Mouse (Mus musculus) mesoderm, embryonic 11.5 days (tissue): ENCODE measurements at regions not wholly inside any gene's neighbourhood (a gene's known extent, or its start where the extent isn't known, plus 50 kb on each side); places are given as distances from the start of the nearest gene placed in this dataset.

ENCODE experiments used
- DNase-seq: peaks from one replicate; pipeline ENCODE4 v3.0.0-alpha.2; 2012; ENCODE audit warnings: low read depth, low spot score

DNA sequence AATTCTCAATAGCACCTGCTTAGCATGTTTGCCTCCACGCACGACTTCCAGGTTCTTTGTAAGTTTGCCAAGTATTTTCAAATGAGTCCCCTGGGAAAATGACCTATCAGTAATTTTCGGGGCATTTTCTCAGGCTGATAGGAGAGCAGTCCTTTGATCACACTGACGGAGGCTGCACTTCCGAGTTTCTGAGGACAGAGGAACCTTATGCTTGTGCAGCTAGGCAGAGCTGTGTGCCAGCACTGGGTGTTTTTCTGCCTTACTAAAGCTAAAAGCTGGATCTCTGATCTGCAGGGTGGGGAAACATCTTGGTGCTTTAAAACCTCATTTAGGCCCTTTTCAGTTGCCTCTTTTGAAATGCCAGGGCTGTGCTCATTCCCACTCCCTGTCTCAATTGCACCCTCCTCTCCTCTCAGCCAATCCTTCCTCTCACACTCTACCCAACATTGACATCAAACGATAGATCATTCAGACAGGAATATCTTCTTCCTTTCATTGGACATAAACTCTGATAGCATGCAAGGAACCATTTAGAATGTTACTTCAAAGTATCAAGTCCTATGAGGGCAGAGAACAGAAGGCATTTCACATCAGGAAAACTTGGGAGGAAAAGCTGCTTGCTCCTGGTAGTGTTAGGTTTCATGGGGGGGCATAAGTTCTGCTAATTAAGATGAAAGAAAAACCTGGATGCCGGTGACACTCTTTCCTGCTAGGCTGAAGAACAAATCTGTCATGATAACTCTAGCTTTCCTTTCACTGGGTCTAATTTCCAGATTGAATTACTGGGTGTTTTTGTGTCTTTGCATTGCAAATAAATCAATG lies 95.3 kb downstream of the Lurap1l start:
- no peak for DNase-seq

DNA sequence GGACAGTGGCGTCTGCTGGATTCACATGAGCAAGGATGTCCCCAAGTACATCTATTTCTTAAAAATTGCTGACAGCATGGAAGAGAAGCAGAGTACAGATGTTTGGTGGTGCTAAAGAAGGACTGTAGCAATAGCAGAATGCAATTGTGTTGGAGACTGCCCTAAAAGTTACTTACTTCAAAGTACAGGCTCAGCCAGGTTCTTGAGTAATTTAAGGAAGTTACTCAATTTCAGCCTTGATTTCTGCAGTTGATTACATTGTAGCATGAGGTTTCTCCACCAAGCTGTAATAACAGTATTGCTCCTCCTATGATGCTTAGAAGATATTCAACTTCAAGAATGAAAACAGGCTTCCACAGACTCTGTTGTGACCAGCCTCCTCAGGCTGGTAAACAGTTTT lies 96.1 kb downstream of the Lurap1l start:
- no peak for DNase-seq

DNA sequence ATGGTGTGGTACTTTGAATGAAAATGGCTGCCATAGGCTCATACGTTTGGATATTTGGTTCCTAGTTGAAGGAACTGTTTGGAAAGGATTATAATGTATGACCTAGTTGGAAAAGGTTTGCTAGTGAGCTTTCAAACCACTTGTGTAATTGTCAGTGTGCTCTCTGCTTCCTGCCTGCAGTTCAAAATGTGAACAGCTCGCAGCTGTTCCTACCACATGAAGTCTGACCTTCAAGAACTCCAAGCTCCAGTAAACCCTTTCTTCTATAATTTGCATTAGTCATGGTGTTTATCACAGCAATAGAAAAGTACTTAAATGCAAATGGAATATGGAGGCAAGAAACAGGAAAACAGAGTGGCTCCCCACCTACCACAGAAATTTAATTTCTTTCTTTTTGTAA lies 111.4 kb downstream of the Lurap1l start:
- peak; percentile 7 for DNase-seq

DNA sequence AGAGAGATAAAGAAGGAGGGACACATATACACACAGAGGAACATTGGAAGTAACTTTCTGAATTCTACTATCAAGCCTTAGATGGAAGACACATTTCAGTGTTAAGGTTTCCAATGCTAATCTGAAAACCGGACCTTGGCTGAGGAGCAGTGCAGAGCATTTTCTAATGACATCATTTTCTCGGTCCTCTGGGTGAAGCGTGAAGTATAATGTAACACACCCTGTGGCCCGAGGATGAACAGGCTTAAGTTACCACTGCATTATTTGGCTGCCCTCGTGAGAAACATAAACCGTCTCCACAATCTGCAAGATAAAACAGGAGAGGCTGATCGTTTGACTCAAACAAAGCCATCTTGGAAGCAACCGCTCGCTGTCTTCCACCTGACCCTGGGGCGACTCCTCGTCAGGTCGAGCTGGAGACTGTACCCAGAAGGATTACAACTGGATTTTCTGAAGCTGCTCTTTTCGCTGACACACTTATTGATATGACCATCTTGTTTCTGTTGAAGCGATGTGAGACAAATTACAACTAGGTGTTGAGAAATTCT lies 113.1 kb downstream of the Lurap1l start:
- no peak for DNase-seq

DNA sequence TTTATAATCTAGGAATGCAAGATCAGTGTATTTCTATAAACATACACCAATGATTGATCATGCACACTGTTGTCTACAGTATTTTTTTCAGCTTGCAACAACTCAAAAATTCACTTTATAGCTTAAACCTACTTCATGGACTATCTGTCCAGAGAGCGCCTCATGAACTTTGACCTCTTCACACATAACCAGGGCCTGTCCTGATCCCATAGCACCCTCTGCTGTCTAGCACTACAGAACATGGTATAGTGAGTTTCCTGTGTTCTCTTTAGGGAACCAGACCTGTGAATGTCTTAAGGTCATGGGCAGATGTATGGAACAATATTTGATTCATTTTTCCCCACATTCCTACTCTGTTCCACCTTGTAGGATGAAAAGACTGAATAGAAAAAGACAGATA lies 117.1 kb downstream of the Lurap1l start:
- no peak for DNase-seq

DNA sequence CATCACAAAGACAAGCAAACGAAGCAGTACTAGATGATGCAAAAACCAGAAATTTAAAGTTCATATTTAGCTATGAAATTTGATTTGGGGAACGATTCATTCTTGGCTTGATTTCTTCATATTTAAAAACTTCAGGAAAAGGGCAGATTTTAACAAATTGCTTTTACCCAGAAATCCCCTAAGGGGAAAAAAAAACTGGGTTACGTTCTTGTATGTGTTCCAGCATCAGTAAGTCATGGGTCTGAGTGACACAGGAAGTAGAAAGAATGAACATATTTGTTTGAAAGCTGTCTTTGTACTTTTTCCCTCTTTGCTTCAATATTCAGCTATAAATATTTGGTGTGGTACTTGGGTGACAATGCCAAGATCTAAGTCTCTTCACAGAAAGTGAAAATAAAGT lies 120.2 kb downstream of the Lurap1l start:
- DNase-seq = no peak

DNA sequence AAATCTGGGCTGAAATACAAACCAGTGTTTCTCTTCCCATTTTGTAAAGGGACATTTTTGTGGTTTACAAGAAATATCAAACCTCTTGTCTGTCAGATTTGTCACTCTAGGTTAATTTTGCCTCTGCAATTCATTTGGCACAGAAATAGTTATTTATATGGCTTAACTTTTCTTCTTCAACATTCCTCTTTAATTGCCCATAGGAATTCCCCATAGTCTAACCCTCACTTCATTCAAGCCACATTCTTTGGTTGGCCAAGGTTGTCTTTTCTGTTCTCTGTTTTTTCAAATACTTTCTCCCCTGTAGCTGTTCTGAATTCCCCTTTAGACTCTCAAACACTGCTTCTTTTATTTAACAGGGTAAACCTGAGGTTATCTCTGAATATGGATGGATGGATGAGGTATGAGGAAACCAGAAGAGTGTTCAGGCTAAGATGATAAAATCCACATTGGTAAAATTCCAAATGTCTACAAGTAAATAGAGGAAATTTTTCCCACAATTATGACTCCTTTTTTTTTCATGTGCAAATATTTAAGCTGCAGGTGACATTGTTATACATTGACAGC lies 127.0 kb downstream of the Lurap1l start:
- no peak for DNase-seq

DNA sequence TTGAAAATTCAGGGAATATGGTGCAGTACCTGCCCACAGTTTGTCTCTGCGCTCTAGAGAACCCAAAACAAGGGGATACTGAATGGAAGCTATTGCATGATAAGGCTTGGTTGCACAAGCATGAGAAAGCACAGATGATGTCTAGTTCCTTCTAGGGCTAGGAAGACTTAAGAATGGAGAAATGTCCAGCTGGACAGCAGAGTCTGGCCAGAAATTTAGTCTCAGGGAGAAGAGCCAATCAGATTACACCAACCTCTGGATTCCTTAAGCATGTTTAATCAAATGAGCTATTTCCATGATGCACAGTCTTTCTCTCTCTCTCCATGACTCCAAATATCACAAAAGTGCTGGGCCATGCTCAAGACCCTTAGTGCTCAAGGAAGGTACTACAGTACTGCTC lies 147.8 kb downstream of the Lurap1l start:
- DNase-seq = no peak

DNA sequence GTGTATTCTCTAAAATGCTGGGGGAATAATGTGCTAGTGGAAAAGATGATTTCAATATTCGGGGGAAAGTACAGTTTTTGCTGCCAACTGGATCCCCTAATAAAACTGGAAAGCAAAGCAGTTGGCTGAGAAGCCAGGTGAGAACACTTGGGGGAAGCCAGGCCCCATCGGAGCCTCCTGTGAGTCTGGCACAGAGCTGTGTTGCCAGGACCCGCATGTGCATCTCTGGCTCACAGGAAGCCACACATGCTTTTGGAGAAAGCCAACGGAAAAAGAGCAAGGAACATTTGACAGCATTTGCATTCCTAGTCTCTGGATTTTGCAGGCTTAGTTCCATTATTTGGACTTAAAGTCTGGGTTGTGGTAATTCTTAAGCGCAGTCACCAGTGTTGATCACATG lies 148.4 kb downstream of the Lurap1l start:
- DNase-seq = no peak

DNA sequence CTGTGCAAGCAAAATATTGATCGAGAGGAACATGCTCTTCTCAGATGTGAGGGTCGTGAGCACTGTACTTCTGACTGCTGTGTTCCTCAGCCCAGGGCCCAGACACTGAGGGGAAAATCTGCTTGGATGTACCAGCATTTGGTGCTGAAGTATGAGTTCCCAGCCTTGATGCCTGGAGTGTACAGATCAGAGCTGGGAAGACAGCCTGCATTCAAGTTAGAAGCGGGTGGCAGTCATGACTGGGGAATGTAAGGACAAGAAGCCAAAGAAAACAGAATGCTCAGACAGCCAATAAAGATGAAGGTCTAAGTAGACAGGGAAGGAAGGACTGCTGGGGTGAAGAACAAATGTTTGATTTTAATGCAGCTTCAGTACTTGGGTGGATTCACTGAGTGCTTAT lies 148.9 kb downstream of the Lurap1l start:
- no peak for DNase-seq

DNA sequence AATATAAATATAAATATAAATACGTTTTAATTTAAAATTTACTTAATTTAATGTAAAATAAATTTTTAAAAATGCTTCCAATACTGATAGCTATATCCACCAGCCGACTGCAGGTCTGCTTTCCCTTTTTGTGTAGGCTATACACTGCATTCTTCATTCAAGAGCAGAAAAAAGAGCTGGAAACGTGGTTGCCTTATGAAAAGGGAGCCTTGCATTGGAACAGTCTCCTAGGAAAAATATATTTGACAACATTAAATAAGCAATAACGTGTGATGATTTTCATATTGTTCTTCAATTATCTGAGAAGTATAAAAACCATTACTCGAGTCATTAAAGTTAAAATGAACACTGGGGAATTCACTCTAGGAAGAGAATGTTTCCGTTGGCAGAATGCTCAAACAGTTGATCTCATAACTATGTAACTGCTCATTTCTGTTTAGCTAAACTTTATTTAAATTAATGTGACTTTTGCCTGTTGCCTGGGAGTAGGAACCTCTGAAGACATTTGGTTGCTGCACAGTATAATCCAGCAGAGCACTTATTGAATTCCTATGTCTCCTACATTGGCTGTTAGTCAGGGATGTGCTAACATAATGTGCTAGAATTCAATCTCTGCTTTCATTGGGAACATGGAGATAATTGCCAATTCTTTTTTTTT lies 172.0 kb downstream of the Lurap1l start:
- DNase-seq = no peak

DNA sequence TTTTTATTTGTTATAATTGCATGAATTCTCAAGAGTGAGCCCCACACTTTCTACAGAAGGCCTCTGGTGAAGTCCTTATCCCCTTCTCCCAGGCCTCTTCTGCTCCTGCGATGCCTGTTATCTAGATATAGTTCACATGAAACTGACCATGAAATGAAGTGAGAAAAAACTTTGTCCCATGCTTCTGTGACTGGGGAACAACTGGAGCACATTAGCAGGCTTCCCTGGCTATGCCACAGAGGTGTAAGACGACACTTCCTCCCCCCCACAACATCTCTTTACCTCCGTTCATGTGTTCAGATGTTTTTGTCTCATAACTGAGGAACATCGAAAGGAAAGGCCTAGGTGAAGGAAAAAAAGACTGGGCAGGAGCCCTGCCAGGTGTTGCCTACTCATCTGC lies 174.7 kb downstream of the Lurap1l start:
- DNase-seq = peak; percentile 8

DNA sequence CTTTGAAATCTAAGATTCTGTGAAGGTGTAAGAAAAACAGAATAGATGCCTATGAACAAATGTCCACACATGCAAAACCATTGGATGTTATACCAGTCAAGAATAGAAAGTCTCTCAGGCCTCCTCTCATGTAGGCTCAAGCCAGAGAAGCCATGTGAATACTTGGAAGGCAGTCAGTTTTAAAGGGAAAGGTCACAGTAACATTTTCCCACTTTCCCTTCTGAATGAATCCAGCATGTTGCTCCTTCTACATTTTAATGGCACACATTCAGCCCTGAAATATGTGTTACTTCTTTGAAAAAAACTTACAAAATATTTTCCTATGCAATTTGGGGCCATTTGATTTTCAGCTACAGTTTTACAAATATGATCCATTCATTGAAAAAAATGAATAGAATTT lies 186.1 kb downstream of the Lurap1l start:
- no peak for DNase-seq

DNA sequence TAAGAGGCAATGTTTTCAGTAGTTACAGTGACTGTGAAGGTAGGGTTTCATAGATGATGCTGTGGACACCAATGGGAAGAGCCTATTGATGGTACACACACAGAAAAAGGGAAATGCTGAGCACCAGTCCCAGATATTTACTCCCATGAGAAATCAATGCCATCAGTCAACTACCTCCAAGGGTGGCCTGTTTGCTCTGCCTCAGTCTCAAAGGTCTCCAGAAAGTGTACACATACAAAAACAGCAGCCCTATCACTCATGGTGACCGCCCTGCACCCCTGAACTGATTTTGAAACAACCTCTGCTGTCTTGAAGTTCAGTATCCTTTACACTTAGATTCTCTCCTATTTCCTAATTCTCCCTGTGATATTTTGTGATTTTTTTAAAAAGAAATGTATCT lies 187.2 kb downstream of the Lurap1l start:
- DNase-seq = no peak

DNA sequence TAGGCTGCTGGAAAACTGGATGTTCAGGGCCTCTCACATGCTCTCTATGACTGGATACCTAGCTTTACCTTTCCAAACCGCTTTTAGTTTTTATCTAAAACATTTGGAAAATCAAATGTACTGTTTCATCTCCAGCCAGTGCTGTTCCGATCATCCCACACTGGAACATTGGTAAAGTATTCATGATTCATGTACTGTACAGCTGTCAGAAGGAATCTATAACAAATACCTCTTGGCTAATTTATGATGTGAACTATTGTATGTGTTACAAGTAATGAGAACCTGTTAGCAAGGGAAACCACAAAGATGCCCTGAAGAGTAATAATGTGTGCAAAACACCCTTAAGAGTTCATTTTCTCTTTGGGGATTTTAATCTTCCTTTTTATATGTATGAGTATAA lies 190.6 kb downstream of the Lurap1l start:
- DNase-seq = no peak

DNA sequence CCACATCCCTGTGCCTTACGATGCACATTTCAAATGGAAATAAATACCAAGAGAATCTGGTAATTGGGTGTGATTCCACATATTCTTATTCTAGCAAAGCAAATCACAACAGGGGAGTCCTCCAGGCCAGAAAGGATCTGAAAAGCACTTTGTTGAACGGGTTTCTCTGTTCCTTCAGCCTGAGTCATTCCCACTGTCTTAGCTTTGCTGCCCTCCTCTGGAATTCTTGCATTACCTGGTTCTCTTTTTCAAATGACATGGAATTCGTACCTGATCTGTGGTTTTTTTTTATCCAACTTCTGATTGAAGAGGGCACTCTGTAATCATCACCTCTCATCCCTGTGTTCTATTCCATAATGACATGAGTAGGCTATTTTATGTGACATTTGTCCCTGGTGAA lies 200.9 kb downstream of the Lurap1l start:
- DNase-seq = no peak

DNA sequence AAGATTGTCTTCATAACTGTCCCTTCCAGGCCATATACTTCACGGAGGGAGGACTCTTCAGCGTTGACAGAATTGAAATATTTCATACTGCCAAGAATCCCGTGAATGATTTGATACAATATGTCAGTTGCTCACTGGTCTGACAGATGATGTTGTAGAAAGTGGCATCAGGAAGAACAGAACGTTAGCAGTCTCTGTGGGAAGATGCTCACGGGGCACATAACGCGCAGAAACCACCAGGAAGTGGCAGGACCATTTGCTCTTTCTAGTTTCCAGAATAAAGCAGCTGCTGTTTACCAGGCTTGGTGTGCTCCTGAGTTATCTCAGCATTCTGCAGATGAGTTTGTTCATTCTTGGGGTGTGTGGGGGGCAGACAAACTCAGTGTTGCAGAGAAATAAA lies 206.0 kb downstream of the Lurap1l start:
- DNase-seq = no peak

DNA sequence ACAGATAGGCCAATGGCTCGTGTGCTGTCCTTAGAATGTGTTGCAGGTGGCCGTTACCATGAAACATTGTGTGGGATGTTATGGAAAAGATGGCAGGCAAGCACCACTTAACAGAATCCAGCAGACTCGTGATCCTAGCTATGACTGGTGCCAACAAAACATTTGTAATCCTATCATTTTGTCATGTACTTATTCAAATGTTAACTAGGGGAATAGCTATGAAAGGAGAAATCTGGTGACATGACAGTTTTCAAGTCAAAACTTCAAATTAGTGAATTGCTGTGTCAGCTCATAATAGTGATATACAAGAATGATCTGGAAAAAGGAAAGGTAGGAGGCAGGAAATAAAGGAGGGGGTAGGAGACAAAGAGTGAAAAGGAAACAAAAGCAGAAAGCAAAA lies 213.7 kb downstream of the Lurap1l start:
- no peak for DNase-seq

DNA sequence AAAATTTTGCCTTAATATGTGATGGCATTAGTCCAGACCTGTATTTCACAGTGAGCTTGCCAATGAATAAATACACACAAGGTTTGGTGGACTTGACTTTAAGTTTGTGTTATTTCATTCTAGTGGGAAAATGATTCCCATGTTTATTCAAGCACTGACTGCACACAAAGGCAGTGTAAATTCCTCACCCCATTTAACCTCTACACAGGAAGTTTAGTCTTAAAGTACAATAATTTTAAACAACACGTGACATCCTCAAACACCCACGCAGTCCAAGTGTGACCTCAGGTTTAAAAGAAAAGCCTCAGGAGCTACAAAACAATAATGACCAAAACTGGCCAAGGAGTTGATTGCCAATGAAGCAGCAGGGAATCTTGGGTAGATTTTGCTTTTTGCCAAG lies 219.4 kb downstream of the Lurap1l start:
- DNase-seq = no peak

DNA sequence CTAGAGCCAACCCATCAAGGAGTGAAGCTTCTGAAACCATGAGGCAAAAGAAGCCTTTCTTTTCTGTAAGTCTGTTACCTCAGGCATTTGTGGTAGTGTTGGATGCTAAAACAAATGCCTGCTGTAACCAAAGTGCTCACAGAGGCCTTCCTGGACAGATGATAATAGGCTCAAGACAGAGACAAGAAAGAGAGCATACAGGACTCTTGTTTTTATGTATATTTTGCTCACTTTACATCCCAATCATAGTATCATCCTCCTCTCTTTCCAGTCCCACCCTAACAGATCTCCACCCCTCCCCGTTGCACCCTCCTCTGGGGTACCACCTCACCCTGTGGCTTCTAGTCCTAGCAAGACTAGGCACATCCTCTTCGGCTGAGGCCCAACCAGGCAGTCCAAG lies 262.7 kb downstream of the Lurap1l start:
- DNase-seq = no peak

DNA sequence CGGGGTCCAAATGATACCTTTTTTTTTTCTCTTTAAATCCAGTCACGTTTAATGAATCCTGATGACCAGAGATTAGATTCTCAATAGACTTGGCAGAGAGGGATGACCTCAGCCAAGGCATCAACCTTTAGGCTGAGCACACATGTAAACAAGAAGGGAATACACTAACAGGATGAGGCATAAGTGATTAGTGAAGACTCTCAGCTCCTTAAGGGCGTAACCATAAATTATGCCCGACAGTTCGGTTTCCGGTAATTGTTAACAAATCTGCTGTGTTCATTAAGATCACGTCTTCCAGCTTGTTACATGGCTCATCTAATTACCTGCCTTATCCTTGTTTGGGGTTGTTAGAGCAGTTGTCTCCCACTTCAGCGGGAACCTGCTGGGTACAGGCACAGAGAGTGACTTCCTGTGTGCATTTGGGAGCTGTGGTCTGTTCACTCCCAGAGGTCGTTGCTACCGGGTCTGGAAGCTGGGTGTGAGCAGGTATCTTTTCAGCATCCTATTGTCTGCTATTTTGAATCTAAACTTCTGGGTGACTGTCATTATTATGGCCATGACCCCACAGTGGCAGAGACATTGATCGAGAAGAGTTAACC lies 265.1 kb downstream of the Mpdz start:
- DNase-seq = no peak

DNA sequence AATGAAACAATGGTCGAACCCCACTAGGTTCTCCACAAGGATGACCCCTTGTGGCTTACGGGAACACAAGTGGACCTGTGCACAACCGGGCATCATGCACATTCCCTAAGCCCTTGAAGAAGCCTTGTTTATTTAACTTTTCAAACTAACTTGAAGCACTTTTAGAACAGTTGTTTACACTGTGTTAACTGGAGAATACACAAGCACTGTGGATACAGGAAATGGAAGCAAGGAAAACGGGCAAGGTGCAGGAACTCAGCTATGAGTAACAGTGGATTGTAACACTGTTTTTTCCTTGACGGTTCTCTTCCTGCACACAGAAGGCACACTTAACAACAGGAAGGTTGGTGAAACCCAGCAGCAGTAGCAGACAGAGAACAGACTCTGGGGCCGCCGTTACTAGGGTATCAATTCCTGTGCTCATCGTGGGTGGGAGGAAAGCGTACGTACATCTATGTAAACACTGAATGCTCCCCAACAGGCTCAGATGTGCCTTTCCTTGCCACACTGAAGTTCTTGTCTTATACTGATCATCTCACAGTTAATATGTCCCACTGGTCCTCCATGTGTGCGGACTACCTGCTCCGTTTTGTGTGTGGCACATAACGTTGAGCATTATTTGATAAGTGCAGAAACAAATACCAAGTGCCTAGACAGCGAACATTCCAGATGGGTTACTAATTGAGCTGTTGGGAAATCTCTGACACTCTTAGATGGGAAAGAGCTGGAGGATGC lies 264.4 kb downstream of the Mpdz start:
- no peak for DNase-seq
